In genomic region chr15:91709207-91710130, GRCm38 (mm10) we compare ENCODE assay signal across 9 mouse cellular contexts. TPM values are rescaled to one million over a fixed set of nuclear protein-coding genes. Genes with fewer than 3 reads are reported as not detected.
A peak's percentile ranks its signal among the peaks of the same experiment; 100 is the strongest.
DNase-seq lines count a peak whose midpoint lies in the region; ATAC-seq and TF ChIP-seq lines count a peak whose summit lies in the region.
"Had no signal": no experiment of that assay in that cellular context is flagged by ENCODE, and none has a peak within 500 bp of the region (broad histone marks: within the 10 kb centered on the region; RNA-seq: fewer than 3 reads in every experiment).

No protein-coding gene starts in this region.

- 44% methylated on average over 29 of the region's 29 CpGs for WGBS in kidney, postnatal 0 days
- 25% methylated on average over 29 of the region's 29 CpGs for WGBS in forebrain, embryonic 16.5 days
- WGBS in midbrain, embryonic 13.5 days = 31% methylated on average over 29 of the region's 29 CpGs

- TF ChIP-seq CTCF in kidney, postnatal 0 days (IDR thresholded peaks at IDR 0.05; ENCODE audit: low read depth) = peak; percentile 47

- DNase-seq in kidney, postnatal 0 days (ENCODE audit: low spot score) = peak; percentile 5
- DNase-seq in kidney, adult 8-10 months = no peak
- DNase-seq in embryo, embryonic 11 days = peak; percentile 53
- no peak for DNase-seq in testis, postnatal 14 days (ENCODE audit: low spot score)
- no peak for DNase-seq in spleen, postnatal 4 days (ENCODE audit: low spot score in 2 of 2)
- DNase-seq in lung, postnatal 36 days = no peak

- no peak overlapping the region for H3K9ac ChIP-seq in kidney, postnatal 0 days (ENCODE audit: low read depth, low read length)
- H3K9ac ChIP-seq in forebrain, embryonic 16.5 days (replicated peaks; ENCODE audit: low read depth, low read length) = peak overlapping the region; percentile 32; the same call in 1 of the 2 replicates
- peak overlapping the region; percentile 32; the same call in 1 of the 2 replicates for H3K9ac ChIP-seq in midbrain, embryonic 13.5 days (replicated peaks)
- H3K9ac ChIP-seq: liver, embryonic 15.5 days had no signal

- no peaks in the 10 kb centered on the region for H3K4me1 ChIP-seq in kidney, postnatal 0 days (replicated peaks; ENCODE audit: insufficient read depth, low read length)
- peaks cover 8% of the 10 kb centered on the region; the same call in 1 of the 2 replicates for H3K4me1 ChIP-seq in forebrain, embryonic 16.5 days (replicated peaks; ENCODE audit: control insufficient read depth, insufficient read depth, low read length)
- H3K4me1 ChIP-seq in midbrain, embryonic 13.5 days (replicated peaks) = 0 out of 2 replicates have a peak, but pooled peaks cover 4% of the 10 kb centered on the region
- H3K4me1 ChIP-seq: liver, embryonic 15.5 days had no signal

- H3K27ac ChIP-seq in kidney, postnatal 0 days = no peak overlapping the region
- H3K27ac ChIP-seq in forebrain, embryonic 16.5 days (ENCODE audit: low read length) = no peak overlapping the region
- no peak overlapping the region for H3K27ac ChIP-seq in midbrain, embryonic 13.5 days
- H3K27ac ChIP-seq: liver, embryonic 15.5 days had no signal

- H3K4me2 ChIP-seq in kidney, postnatal 0 days (ENCODE audit: low read length) = peak overlapping the region; percentile 42
- peak overlapping the region; percentile 60 for H3K4me2 ChIP-seq in forebrain, embryonic 16.5 days (ENCODE audit: low read length)
- H3K4me2 ChIP-seq in midbrain, embryonic 13.5 days (replicated peaks) = peak overlapping the region; percentile 56
- H3K4me2 ChIP-seq: liver, embryonic 15.5 days had no signal

- peaks cover 8% of the 10 kb centered on the region; the same call in 1 of the 2 replicates for H3K36me3 ChIP-seq in kidney, postnatal 0 days (ENCODE audit: insufficient read depth, low read length)
- H3K36me3 ChIP-seq in forebrain, embryonic 16.5 days (ENCODE audit: control insufficient read depth, insufficient read depth) = no peaks in the 10 kb centered on the region
- H3K36me3 ChIP-seq in midbrain, embryonic 13.5 days = no peaks in the 10 kb centered on the region
- H3K36me3 ChIP-seq: liver, embryonic 15.5 days had no signal

- no peaks in the 10 kb centered on the region for H3K9me3 ChIP-seq in kidney, postnatal 0 days (replicated peaks; ENCODE audit: low read length)
- no peaks in the 10 kb centered on the region for H3K9me3 ChIP-seq in forebrain, embryonic 16.5 days (ENCODE audit: control insufficient read depth, low read length)
- no peaks in the 10 kb centered on the region for H3K9me3 ChIP-seq in midbrain, embryonic 13.5 days
- H3K9me3 ChIP-seq: liver, embryonic 15.5 days had no signal

- H3K27me3 ChIP-seq in kidney, postnatal 0 days (ENCODE audit: insufficient read depth, low read length) = no peaks in the 10 kb centered on the region
- H3K27me3 ChIP-seq in forebrain, embryonic 16.5 days (replicated peaks; ENCODE audit: control insufficient read depth, insufficient read depth, low read length) = no peaks in the 10 kb centered on the region
- H3K27me3 ChIP-seq in midbrain, embryonic 13.5 days = no peaks in the 10 kb centered on the region
- H3K27me3 ChIP-seq: liver, embryonic 15.5 days had no signal

- no peak overlapping the region for H3K4me3 ChIP-seq in kidney, postnatal 0 days (replicated peaks; ENCODE audit: low read depth, low read length)
- H3K4me3 ChIP-seq in forebrain, embryonic 16.5 days (replicated peaks; ENCODE audit: low read length) = peak overlapping the region; percentile 33
- peak overlapping the region; percentile 35 for H3K4me3 ChIP-seq in midbrain, embryonic 13.5 days (replicated peaks)
- H3K4me3 ChIP-seq: liver, embryonic 15.5 days had no signal

- peak; percentile 46; the same call in 1 of the 2 replicates for ATAC-seq in kidney, postnatal 0 days (replicated peaks; ENCODE audit: low FRiP score, low read depth)
- no peak for ATAC-seq in forebrain, embryonic 16.5 days
- peak; percentile 63 for ATAC-seq in midbrain, embryonic 13.5 days

RNA-seq across cellular contexts. Expression of gene Lrrk2, which starts 36.5 kb away (rescaled TPM):
- 11.3 and 11.4 TPM in 2 replicates for polyA plus RNA-seq in kidney, postnatal 0 days (2015; fragmentation: Nextera tagmentation; extraction: Ambion mirVana)
- polyA plus RNA-seq in forebrain, embryonic 16.5 days (2015; fragmentation: Nextera tagmentation; extraction: Ambion mirVana) = 1.5 and 1.8 TPM in 2 replicates
- 1.2 and 1.4 TPM in 2 replicates for polyA plus RNA-seq in midbrain, embryonic 13.5 days (2015; fragmentation: Nextera tagmentation; extraction: Ambion mirVana)

Comparison
In these comparisons a context has a peak if more than half of its experiments do, and no peak if none do; other contexts are left out.
1. DNase-seq: peak in kidney, postnatal 0 days (single experiment) and embryo, embryonic 11 days (single experiment); none in kidney, adult 8-10 months (0 of 2), testis, postnatal 14 days (single experiment), spleen, postnatal 4 days (0 of 2) and lung, postnatal 36 days (single experiment).
2. Peak in every context shown above with its lines, with median percentiles within 50 percentile points of each other: H3K4me2 ChIP-seq.